Mouse (Mus musculus): ENCODE data around the gene Gm1113. TPM values are rescaled to one million over a fixed set of nuclear protein-coding genes. Genes with fewer than 3 reads are reported as not detected.
A peak's percentile ranks its signal among the peaks of the same experiment; 100 is the strongest.

The Gm1113 gene
- polyA plus RNA-seq (2014; fragmentation: Nextera tagmentation; extraction: Ambion mirVana), result not detected in 2 replicates

DNA sequence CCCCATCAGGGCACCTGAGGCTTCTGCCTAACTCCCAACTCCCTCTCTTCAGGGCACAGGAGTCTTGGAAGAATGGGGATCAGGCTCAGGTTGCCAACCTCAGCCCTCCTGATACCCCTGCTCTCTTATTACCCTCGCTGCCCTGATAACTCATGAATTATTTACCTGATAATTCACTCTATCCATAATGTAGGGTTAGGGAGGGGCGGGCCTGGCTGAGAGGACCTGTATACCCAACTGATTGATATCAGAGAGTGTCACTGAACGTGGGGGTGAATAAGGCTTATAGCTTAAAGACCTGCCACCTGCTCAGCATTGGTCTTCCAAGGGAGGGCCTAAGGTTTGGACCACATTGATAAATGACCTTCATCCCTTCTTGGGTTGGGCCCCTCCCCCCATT is at the start of gene Gm1113:
Gm1113 (minus strand) TSS at position 101 of the 400 bp plus-strand sequence.
- H3K4me2 ChIP-seq (ENCODE audit: low read depth, low read length), result no peak within 1 kb of the TSS
- no peak for DNase-seq (ENCODE audit: low spot score)
- no peak for ATAC-seq (replicated peaks; ENCODE audit: insufficient number of reproducible peaks, low FRiP score, low TSS enrichment, low read depth)
- H3K4me3 ChIP-seq (ENCODE audit: low read depth, low read length), result no peak within 1 kb of the TSS
- H3K9me3 ChIP-seq (replicated peaks; ENCODE audit: control insufficient read depth, low read length), result no peaks in the 10 kb centered on the region
- no peaks in the 10 kb centered on the region for H3K27me3 ChIP-seq (ENCODE audit: control insufficient read depth, insufficient read depth, low read length)
- no peak within 1 kb of the TSS for H3K9ac ChIP-seq (replicated peaks; ENCODE audit: low read length)
- no peak within 1 kb of the TSS for H3K27ac ChIP-seq (replicated peaks; ENCODE audit: low read depth, low read length)
- no peaks in the 10 kb centered on the region for H3K4me1 ChIP-seq (ENCODE audit: control insufficient read depth, insufficient read depth, low read length)
- WGBS, result 76% methylated on average over 3 of the region's 3 CpGs
- no peaks in the 10 kb centered on the region for H3K36me3 ChIP-seq (replicated peaks; ENCODE audit: control insufficient read depth, insufficient read depth, low read depth, low read length)

DNA sequence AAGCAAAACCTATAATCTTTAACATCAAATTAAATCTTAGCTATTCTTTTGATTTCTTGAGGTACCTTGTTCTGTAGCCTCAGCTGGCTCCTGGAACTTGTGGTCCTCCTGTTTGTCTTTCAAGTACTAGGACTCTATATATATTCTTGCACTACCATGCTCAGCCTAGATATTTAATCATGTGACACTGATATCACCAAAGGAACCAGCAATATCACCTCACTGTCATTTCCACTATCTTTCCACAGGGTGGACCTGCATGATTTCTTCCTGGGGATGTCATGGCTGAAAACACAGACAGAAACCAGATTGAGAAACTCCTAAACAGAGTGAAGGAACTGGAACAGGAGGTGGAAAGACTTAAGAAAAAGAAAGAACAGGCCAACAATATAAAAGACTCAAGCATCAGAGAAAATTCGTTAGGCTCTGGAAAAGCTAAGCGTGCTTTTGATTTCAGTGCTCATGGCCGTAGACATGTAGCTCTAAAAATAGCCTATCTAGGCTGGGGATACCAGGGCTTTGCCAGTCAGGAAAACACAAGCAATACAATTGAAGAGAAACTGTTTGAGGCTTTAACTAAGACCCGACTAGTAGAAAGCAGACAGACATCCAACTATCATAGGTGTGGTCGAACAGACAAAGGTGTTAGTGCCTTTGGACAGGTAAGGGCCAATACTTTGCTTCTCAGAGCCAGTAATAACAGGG is 46.6 kb upstream of the Gm1113 start:
- Histone ChIP-seq H3K4me2 (ENCODE audit: low read depth, low read length) (no peak overlapping the region), H3K9me3 (replicated peaks; ENCODE audit: control insufficient read depth, low read length) (no peaks in the 10 kb centered on the region), H3K27me3 (ENCODE audit: control insufficient read depth, insufficient read depth, low read length) (no peaks in the 10 kb centered on the region), H3K36me3 (replicated peaks; ENCODE audit: control insufficient read depth, insufficient read depth, low read depth, low read length) (peaks cover 3% of the 10 kb centered on the region), H3K4me1 (ENCODE audit: control insufficient read depth, insufficient read depth, low read length) (no peaks in the 10 kb centered on the region), H3K4me3 (ENCODE audit: low read depth, low read length) (no peak overlapping the region), H3K27ac (replicated peaks; ENCODE audit: low read depth, low read length) (no peak overlapping the region), H3K9ac (replicated peaks; ENCODE audit: low read length) (no peak overlapping the region)
- WGBS, result 91% methylated on average over 5 of the region's 5 CpGs
- ATAC-seq (replicated peaks; ENCODE audit: insufficient number of reproducible peaks, low FRiP score, low TSS enrichment, low read depth) (no peak), DNase-seq (ENCODE audit: low spot score) (no peak)

DNA sequence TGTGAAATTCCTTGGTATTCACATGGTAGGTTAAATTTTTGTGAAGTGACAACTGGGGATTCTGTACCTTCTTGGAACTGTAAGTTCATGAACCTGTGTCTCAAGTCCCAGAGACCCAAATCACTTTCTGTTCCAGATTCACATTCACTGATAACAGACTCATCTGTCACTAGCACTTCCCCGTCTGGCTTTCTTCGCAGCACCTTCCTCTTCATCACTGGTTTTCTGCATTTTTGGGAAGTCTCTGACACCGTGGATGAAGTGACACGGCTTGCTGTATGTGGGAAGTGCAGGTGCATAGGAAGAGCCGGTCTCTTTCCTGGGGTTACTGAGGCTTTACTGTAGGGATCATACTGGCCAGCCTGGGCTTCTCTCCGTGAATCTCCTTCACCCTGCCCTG is 43.5 kb upstream of the Gm1113 start:
- no peak for DNase-seq (ENCODE audit: low spot score)
- H3K36me3 ChIP-seq (replicated peaks; ENCODE audit: control insufficient read depth, insufficient read depth, low read depth, low read length), result peaks cover 3% of the 10 kb centered on the region; the same call in 1 of the 2 replicates
- WGBS, result 88% methylated on average over 6 of the region's 6 CpGs

DNA sequence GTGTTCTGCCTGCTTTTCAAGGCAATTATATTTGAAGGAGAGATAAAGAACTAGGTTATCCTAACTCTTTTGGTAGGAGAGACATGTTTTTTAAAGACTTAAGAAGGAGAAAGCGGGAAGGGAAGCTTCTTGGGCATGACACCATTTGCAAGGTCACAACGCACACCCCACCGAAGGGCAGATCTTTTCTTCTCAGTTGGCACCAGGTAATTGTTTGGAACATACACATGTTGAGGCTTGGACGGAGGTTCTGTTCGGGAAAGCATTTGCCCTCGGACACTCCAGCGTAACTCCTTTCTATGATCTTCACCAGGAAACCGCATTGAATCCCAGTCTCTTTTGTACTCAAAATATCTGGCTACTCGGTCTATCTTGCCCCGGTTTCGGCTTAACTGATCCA is 43.0 kb upstream of the Gm1113 start:
- H3K4me3 ChIP-seq (ENCODE audit: low read depth, low read length), result no peak overlapping the region
- no peaks in the 10 kb centered on the region; the same call in 1 of the 2 replicates for H3K4me1 ChIP-seq (ENCODE audit: control insufficient read depth, insufficient read depth, low read length)
- no peak for DNase-seq (ENCODE audit: low spot score)
- WGBS, result 95% methylated on average over 11 of the region's 11 CpGs
- H3K9me3 ChIP-seq (replicated peaks; ENCODE audit: control insufficient read depth, low read length), result no peaks in the 10 kb centered on the region
- H3K36me3 ChIP-seq (replicated peaks; ENCODE audit: control insufficient read depth, insufficient read depth, low read depth, low read length), result peaks cover 3% of the 10 kb centered on the region; the same call in 1 of the 2 replicates
- ATAC-seq (replicated peaks; ENCODE audit: insufficient number of reproducible peaks, low FRiP score, low TSS enrichment, low read depth), result no peak
- no peaks in the 10 kb centered on the region for H3K27me3 ChIP-seq (ENCODE audit: control insufficient read depth, insufficient read depth, low read length)
- no peak overlapping the region for H3K4me2 ChIP-seq (ENCODE audit: low read depth, low read length)
- no peak overlapping the region for H3K9ac ChIP-seq (replicated peaks; ENCODE audit: low read length)
- H3K27ac ChIP-seq (replicated peaks; ENCODE audit: low read depth, low read length), result no peak overlapping the region

More for the DNA sequence above, 43.5 kb upstream of the Gm1113 start:
- H3K4me3 ChIP-seq (ENCODE audit: low read depth, low read length), result no peak overlapping the region
- ATAC-seq (replicated peaks; ENCODE audit: insufficient number of reproducible peaks, low FRiP score, low TSS enrichment, low read depth), result no peak
- H3K9ac ChIP-seq (replicated peaks; ENCODE audit: low read length), result no peak overlapping the region
- no peaks in the 10 kb centered on the region for H3K27me3 ChIP-seq (ENCODE audit: control insufficient read depth, insufficient read depth, low read length)
- no peak overlapping the region for H3K27ac ChIP-seq (replicated peaks; ENCODE audit: low read depth, low read length)
- H3K4me1 ChIP-seq (ENCODE audit: control insufficient read depth, insufficient read depth, low read length), result no peaks in the 10 kb centered on the region; the same call in 1 of the 2 replicates
- no peaks in the 10 kb centered on the region for H3K9me3 ChIP-seq (replicated peaks; ENCODE audit: control insufficient read depth, low read length)
- no peak overlapping the region for H3K4me2 ChIP-seq (ENCODE audit: low read depth, low read length)

DNA sequence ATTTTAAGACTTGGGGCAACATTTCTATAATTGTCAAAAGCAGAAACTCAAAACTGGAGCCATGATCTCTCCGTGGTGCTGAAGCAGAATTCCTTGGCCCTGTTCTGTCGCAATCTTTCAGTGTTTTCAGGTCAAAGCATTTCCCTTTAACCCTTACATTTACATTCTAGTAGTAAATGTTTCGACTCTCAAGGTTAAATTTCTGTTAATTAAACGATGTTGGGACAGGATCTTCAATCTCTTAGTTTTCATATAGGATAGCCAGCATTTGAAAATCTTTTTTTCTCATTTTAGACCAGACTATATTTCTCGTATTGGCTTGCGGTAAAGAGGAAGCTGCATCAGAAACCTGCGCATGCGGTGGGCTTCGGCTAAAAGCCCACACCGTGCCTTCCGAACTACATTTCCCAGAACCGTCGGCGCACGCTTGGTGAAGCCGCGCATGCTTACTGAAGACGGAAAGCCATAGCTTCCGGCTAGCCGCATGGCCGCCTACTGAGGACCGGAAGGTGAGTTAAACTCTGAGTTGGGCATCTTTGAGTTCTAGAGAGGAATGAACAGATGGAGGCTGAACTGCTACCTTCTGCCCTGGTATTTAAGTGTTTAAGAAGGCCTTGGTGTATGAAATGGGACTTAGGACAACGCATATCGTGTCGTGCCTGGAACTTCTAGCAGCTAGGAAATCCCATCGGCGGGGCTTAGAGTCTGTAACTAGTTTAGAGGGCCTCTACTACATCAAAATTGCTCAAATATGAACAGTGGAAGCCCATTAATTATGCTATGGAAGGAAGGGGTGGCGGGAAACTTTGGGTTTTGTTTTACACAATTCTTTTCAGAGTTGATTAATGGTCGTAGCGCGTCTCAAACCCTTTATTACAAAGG is 41.2 kb upstream of the Gm1113 start:
- peak overlapping the region; percentile 68 for H3K4me3 ChIP-seq (ENCODE audit: low read depth, low read length)
- H3K9me3 ChIP-seq (replicated peaks; ENCODE audit: control insufficient read depth, low read length), result no peaks in the 10 kb centered on the region
- ATAC-seq (replicated peaks; ENCODE audit: insufficient number of reproducible peaks, low FRiP score, low TSS enrichment, low read depth) (peak; percentile 90), DNase-seq (ENCODE audit: low spot score) (peak; percentile 98)
- H3K27me3 ChIP-seq (ENCODE audit: control insufficient read depth, insufficient read depth, low read length), result no peaks in the 10 kb centered on the region
- peak overlapping the region; percentile 96 for H3K4me2 ChIP-seq (ENCODE audit: low read depth, low read length)
- peak overlapping the region; percentile 82 for H3K9ac ChIP-seq (replicated peaks; ENCODE audit: low read length)
- H3K4me1 ChIP-seq (ENCODE audit: control insufficient read depth, insufficient read depth, low read length), result no peaks in the 10 kb centered on the region; the same call in 1 of the 2 replicates
- H3K27ac ChIP-seq (replicated peaks; ENCODE audit: low read depth, low read length), result no peak overlapping the region; the same call in 1 of the 2 replicates
- 2% methylated on average over 31 of the region's 31 CpGs for WGBS
- no peaks in the 10 kb centered on the region for H3K36me3 ChIP-seq (replicated peaks; ENCODE audit: control insufficient read depth, insufficient read depth, low read depth, low read length)

DNA sequence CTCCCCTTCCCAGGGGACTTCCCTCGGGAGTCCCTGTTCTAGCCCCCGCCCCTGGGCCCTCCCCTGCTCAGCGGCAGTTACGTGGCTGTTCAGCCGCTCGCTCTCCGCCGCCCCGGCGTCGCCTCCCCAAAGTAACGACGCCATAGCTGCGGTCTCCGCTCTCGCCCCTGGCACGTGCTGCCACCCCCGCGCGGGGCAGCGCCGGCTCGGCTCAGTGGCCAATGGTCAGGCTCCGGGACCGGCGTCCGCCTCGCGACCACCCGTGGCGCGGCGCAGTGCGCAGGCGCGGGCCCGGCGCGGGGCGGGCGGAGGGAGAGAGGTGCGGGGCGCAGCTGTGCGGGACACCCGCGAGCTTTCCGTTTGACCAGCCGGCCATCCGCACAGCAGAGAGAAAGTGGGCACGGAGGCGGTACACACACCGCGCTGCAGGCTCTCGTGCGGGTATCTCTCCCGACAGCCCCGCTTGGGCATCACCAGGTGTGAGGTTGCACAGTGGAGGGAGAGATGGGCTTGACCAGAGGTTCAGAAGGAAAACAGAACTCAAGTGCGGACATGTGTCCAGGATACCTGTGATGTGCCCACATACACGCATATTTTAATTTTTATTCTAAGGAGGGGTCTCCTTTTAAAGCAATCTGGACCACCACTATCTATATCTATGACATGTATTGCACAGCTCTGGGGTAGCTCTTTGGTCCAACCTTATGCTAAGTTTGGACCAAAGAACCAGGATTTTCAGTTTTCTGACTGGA is 40.4 kb upstream of the Gm1113 start, which contains the start of the genes Ddx25 and Pus3:
Ddx25 (minus strand) TSS at position 272 of the 752 bp plus-strand sequence.
Pus3 (plus strand) TSS at position 339 of the 752 bp plus-strand sequence.
- 1% methylated on average over 58 of the region's 59 CpGs for WGBS
- Histone ChIP-seq H3K9me3 (replicated peaks; ENCODE audit: control insufficient read depth, low read length) (no peaks in the 10 kb centered on the region), H3K4me2 (ENCODE audit: low read depth, low read length) (peak within 1 kb of the TSS; percentile 96), H3K9ac (replicated peaks; ENCODE audit: low read length) (peak within 1 kb of the TSS; percentile 82), H3K36me3 (replicated peaks; ENCODE audit: control insufficient read depth, insufficient read depth, low read depth, low read length) (no peaks in the 10 kb centered on the region), H3K27ac (replicated peaks; ENCODE audit: low read depth, low read length) (no peak within 1 kb of the TSS; the same call in 1 of the 2 replicates), H3K4me1 (ENCODE audit: control insufficient read depth, insufficient read depth, low read length) (no peaks in the 10 kb centered on the region; the same call in 1 of the 2 replicates), H3K4me3 (ENCODE audit: low read depth, low read length) (peak within 1 kb of the TSS; percentile 68), H3K27me3 (ENCODE audit: control insufficient read depth, insufficient read depth, low read length) (no peaks in the 10 kb centered on the region)
- ATAC-seq (replicated peaks; ENCODE audit: insufficient number of reproducible peaks, low FRiP score, low TSS enrichment, low read depth) (peak; percentile 86), DNase-seq (ENCODE audit: low spot score) (peak; percentile 68)

- H3K36me3 ChIP-seq (replicated peaks; ENCODE audit: control insufficient read depth, insufficient read depth, low read depth, low read length), result no peaks in the 10 kb centered on the region
- ATAC-seq (replicated peaks; ENCODE audit: insufficient number of reproducible peaks, low FRiP score, low TSS enrichment, low read depth) (no peak), DNase-seq (ENCODE audit: low spot score) (no peak)
- H3K27ac ChIP-seq (replicated peaks; ENCODE audit: low read depth, low read length), result no peak overlapping the region
- H3K9ac ChIP-seq (replicated peaks; ENCODE audit: low read length), result no peak overlapping the region
- H3K9me3 ChIP-seq (replicated peaks; ENCODE audit: control insufficient read depth, low read length), result no peaks in the 10 kb centered on the region
- H3K4me3 ChIP-seq (ENCODE audit: low read depth, low read length), result no peak overlapping the region
- WGBS, result 81% methylated on average over 12 of the region's 12 CpGs
- no peak overlapping the region for H3K4me2 ChIP-seq (ENCODE audit: low read depth, low read length)
- H3K27me3 ChIP-seq (ENCODE audit: control insufficient read depth, insufficient read depth, low read length), result no peaks in the 10 kb centered on the region
- no peaks in the 10 kb centered on the region; the same call in 1 of the 2 replicates for H3K4me1 ChIP-seq (ENCODE audit: control insufficient read depth, insufficient read depth, low read length)
Measured at GRCm38 (mm10) chr9:35556494-35557102, 38.5 kb upstream of the Gm1113 start.
